Mouse (Mus musculus): ENCODE measurements around the gene Hspa1b. TPM values are rescaled to one million over a fixed set of nuclear protein-coding genes. Genes with fewer than 3 reads are reported as not detected.
A peak's percentile ranks its signal among the peaks of the same experiment; 100 is the strongest.
"Not testable (repeated sequence)": the region's sequence is repeated elsewhere in the genome, so short reads cannot be mapped to it uniquely, and the experiment has no call there.

Gene Hspa1b
- 0.48 and 0.50 TPM in 2 replicates for polyA plus RNA-seq (2014; fragmentation: Nextera tagmentation; extraction: Ambion mirVana)

- H3K4me1 ChIP-seq (ENCODE audit: control insufficient read depth, insufficient read depth, low read length); H3K36me3 ChIP-seq (ENCODE audit: control insufficient read depth, insufficient read depth, low read length); H3K9me3 ChIP-seq (replicated peaks; ENCODE audit: control insufficient read depth, low read length); H3K27me3 ChIP-seq (ENCODE audit: control insufficient read depth, insufficient read depth, low read length): not testable (repeated sequence)
- peak within 1 kb of the TSS; percentile 94 for H3K27ac ChIP-seq (ENCODE audit: low read depth, low read length)
- under 1% methylated on average over 26 of the region's 32 CpGs for WGBS (ENCODE audit: insufficient replicate concordance)
- peak within 1 kb of the TSS; percentile 80 for H3K9ac ChIP-seq (ENCODE audit: low read depth, low read length)
- H3K4me2 ChIP-seq: peak within 1 kb of the TSS; percentile 84
- peak within 1 kb of the TSS; percentile 58 for H3K4me3 ChIP-seq (ENCODE audit: low read depth, low read length)
- ATAC-seq (replicated peaks; ENCODE audit: insufficient number of reproducible peaks, low FRiP score, low TSS enrichment): peak; percentile 91
These were observed at the start of gene Hspa1b for GRCm38 (mm10) chr17:34959130-34959778. Gene Hspa1b, minus strand, starts transcription at chr17:34959238.

- Histone ChIP-seq H3K9me3 (replicated peaks; ENCODE audit: control insufficient read depth, low read length) (no peaks in the 10 kb centered on the region), H3K9ac (ENCODE audit: low read depth, low read length) (no peak overlapping the region), H3K36me3 (ENCODE audit: control insufficient read depth, insufficient read depth, low read length) (peaks cover 48% of the 10 kb centered on the region), H3K4me3 (ENCODE audit: low read depth, low read length) (no peak overlapping the region), H3K27me3 (ENCODE audit: control insufficient read depth, insufficient read depth, low read length) (no peaks in the 10 kb centered on the region), H3K4me2 (no peak overlapping the region), H3K27ac (ENCODE audit: low read depth, low read length) (no peak overlapping the region), H3K4me1 (ENCODE audit: control insufficient read depth, insufficient read depth, low read length) (peaks cover 10% of the 10 kb centered on the region)
- 92% methylated on average over 7 of the region's 7 CpGs for WGBS (ENCODE audit: insufficient replicate concordance)
- ATAC-seq (replicated peaks; ENCODE audit: insufficient number of reproducible peaks, low FRiP score, low TSS enrichment): no peak
These were observed 48.5 kb upstream of the Hspa1b start for GRCm38 (mm10) chr17:35007387-35007991.

- not testable (repeated sequence) for H3K4me3 ChIP-seq (ENCODE audit: low read depth, low read length); H3K9ac ChIP-seq (ENCODE audit: low read depth, low read length); H3K9me3 ChIP-seq (replicated peaks; ENCODE audit: control insufficient read depth, low read length); ATAC-seq (replicated peaks; ENCODE audit: insufficient number of reproducible peaks, low FRiP score, low TSS enrichment); H3K27ac ChIP-seq (ENCODE audit: low read depth, low read length); H3K4me2 ChIP-seq; H3K27me3 ChIP-seq (ENCODE audit: control insufficient read depth, insufficient read depth, low read length)
- peaks cover 36% of the 10 kb centered on the region for H3K36me3 ChIP-seq (ENCODE audit: control insufficient read depth, insufficient read depth, low read length)
- WGBS (ENCODE audit: insufficient replicate concordance): 100% methylated on average over 4 of the region's 5 CpGs
- H3K4me1 ChIP-seq (ENCODE audit: control insufficient read depth, insufficient read depth, low read length): peaks cover 15% of the 10 kb centered on the region
These were observed 46.9 kb upstream of the Hspa1b start for GRCm38 (mm10) chr17:35005902-35006301.

- Histone ChIP-seq H3K4me2 (no peak overlapping the region), H3K27me3 (ENCODE audit: control insufficient read depth, insufficient read depth, low read length) (no peaks in the 10 kb centered on the region), H3K4me3 (ENCODE audit: low read depth, low read length) (no peak overlapping the region), H3K4me1 (ENCODE audit: control insufficient read depth, insufficient read depth, low read length) (peaks cover 15% of the 10 kb centered on the region), H3K27ac (ENCODE audit: low read depth, low read length) (no peak overlapping the region), H3K9ac (ENCODE audit: low read depth, low read length) (no peak overlapping the region), H3K36me3 (ENCODE audit: control insufficient read depth, insufficient read depth, low read length) (peaks cover 29% of the 10 kb centered on the region), H3K9me3 (replicated peaks; ENCODE audit: control insufficient read depth, low read length) (no peaks in the 10 kb centered on the region)
- no peak for ATAC-seq (replicated peaks; ENCODE audit: insufficient number of reproducible peaks, low FRiP score, low TSS enrichment)
- WGBS (ENCODE audit: insufficient replicate concordance): 95% methylated on average over 10 of the region's 10 CpGs
These were observed 46.1 kb upstream of the Hspa1b start for GRCm38 (mm10) chr17:35005158-35005557.

GRCm38 (mm10) chr17:35004075-35004717 is 45.2 kb upstream of the Hspa1b start:
- H3K36me3 ChIP-seq (ENCODE audit: control insufficient read depth, insufficient read depth, low read length): peaks cover 26% of the 10 kb centered on the region
- WGBS (ENCODE audit: insufficient replicate concordance): 90% methylated on average over 17 of the region's 17 CpGs
- H3K27ac ChIP-seq (ENCODE audit: low read depth, low read length): no peak overlapping the region
- no peaks in the 10 kb centered on the region for H3K9me3 ChIP-seq (replicated peaks; ENCODE audit: control insufficient read depth, low read length)
- no peak overlapping the region for H3K9ac ChIP-seq (ENCODE audit: low read depth, low read length)
- H3K4me3 ChIP-seq (ENCODE audit: low read depth, low read length): no peak overlapping the region
- peaks cover 20% of the 10 kb centered on the region for H3K4me1 ChIP-seq (ENCODE audit: control insufficient read depth, insufficient read depth, low read length)
- no peaks in the 10 kb centered on the region for H3K27me3 ChIP-seq (ENCODE audit: control insufficient read depth, insufficient read depth, low read length)
- ATAC-seq (replicated peaks; ENCODE audit: insufficient number of reproducible peaks, low FRiP score, low TSS enrichment): no peak
- no peak overlapping the region for H3K4me2 ChIP-seq

- peak overlapping the region; percentile 96; the same call in 1 of the 2 replicates for H3K9ac ChIP-seq (ENCODE audit: low read depth, low read length)
- H3K36me3 ChIP-seq (ENCODE audit: control insufficient read depth, insufficient read depth, low read length): peaks cover 27% of the 10 kb centered on the region
- WGBS (ENCODE audit: insufficient replicate concordance): 70% methylated on average over 9 of the region's 9 CpGs
- H3K4me3 ChIP-seq (ENCODE audit: low read depth, low read length): peak overlapping the region; percentile 94
- no peak for ATAC-seq (replicated peaks; ENCODE audit: insufficient number of reproducible peaks, low FRiP score, low TSS enrichment)
- peak overlapping the region; percentile 99 for H3K4me2 ChIP-seq
- no peaks in the 10 kb centered on the region for H3K9me3 ChIP-seq (replicated peaks; ENCODE audit: control insufficient read depth, low read length)
- H3K27me3 ChIP-seq (ENCODE audit: control insufficient read depth, insufficient read depth, low read length): no peaks in the 10 kb centered on the region
- no peak overlapping the region for H3K27ac ChIP-seq (ENCODE audit: low read depth, low read length)
- H3K4me1 ChIP-seq (ENCODE audit: control insufficient read depth, insufficient read depth, low read length): peaks cover 20% of the 10 kb centered on the region
These were observed 44.2 kb upstream of the Hspa1b start for GRCm38 (mm10) chr17:35003022-35003838.

- H3K27ac ChIP-seq (ENCODE audit: low read depth, low read length): 0 out of 2 replicates have a peak overlapping the region, but pooled peaks have one; percentile 32
- peaks cover 20% of the 10 kb centered on the region for H3K36me3 ChIP-seq (ENCODE audit: control insufficient read depth, insufficient read depth, low read length)
- no peak for ATAC-seq (replicated peaks; ENCODE audit: insufficient number of reproducible peaks, low FRiP score, low TSS enrichment)
These were observed 43.3 kb upstream of the Hspa1b start for GRCm38 (mm10) chr17:35002153-35002865.

More at GRCm38 (mm10) chr17:35002153-35002865, 43.3 kb upstream of the Hspa1b start:
- H3K4me3 ChIP-seq (ENCODE audit: low read depth, low read length): peak overlapping the region; percentile 94
- WGBS (ENCODE audit: insufficient replicate concordance): 10% methylated on average over 12 of the region's 12 CpGs
- H3K9me3 ChIP-seq (replicated peaks; ENCODE audit: control insufficient read depth, low read length): no peaks in the 10 kb centered on the region
- H3K9ac ChIP-seq (ENCODE audit: low read depth, low read length): peak overlapping the region; percentile 96
- H3K27me3 ChIP-seq (ENCODE audit: control insufficient read depth, insufficient read depth, low read length): no peaks in the 10 kb centered on the region
- H3K4me1 ChIP-seq (ENCODE audit: control insufficient read depth, insufficient read depth, low read length): peaks cover 20% of the 10 kb centered on the region
- peak overlapping the region; percentile 99 for H3K4me2 ChIP-seq

Measured in heart, embryonic 11.5 days (tissue).